Mouse (Mus musculus): Measurements from ENCODE around the gene Atcay. TPM values are rescaled to one million over a fixed set of nuclear protein-coding genes. Genes with fewer than 3 reads are reported as not detected.

The Atcay gene
- polyA plus RNA-seq, 1 experiment from 2014 or later, result 1.7 TPM

Other genes with a start within 250 kb of the Atcay start
- 4.5 and 4.7 TPM in 2 replicates for gene Gng7, start 215.9 kb downstream of the Atcay start, polyA plus RNA-seq (2015; fragmentation: Nextera tagmentation; extraction: Ambion mirVana)
- 0.94 and 1.2 TPM in 2 replicates for gene Diras1, start 205.2 kb downstream of the Atcay start, polyA plus RNA-seq (2015; fragmentation: Nextera tagmentation; extraction: Ambion mirVana)
- 15.0 and 18.2 TPM in 2 replicates for gene Slc39a3, start 193.4 kb downstream of the Atcay start, polyA plus RNA-seq (2015; fragmentation: Nextera tagmentation; extraction: Ambion mirVana)
- 166 and 183 TPM in 2 replicates for gene Sgta, start 170.7 kb downstream of the Atcay start, polyA plus RNA-seq (2015; fragmentation: Nextera tagmentation; extraction: Ambion mirVana)
- 57.1 and 60.1 TPM in 2 replicates for gene Thop1, start 160.8 kb downstream of the Atcay start, polyA plus RNA-seq (2015; fragmentation: Nextera tagmentation; extraction: Ambion mirVana)
- gene Creb3l3, start 132.0 kb downstream of the Atcay start, polyA plus RNA-seq (2015; fragmentation: Nextera tagmentation; extraction: Ambion mirVana), result 48.2 and 57.8 TPM in 2 replicates
- gene Map2k2, start 124.9 kb downstream of the Atcay start, polyA plus RNA-seq (2015; fragmentation: Nextera tagmentation; extraction: Ambion mirVana), result 190 and 208 TPM in 2 replicates
- 52.5 and 53.0 TPM in 2 replicates for gene Zbtb7a, start 95.6 kb downstream of the Atcay start, polyA plus RNA-seq (2015; fragmentation: Nextera tagmentation; extraction: Ambion mirVana)
- gene Pias4, start 62.9 kb downstream of the Atcay start, polyA plus RNA-seq (2015; fragmentation: Nextera tagmentation; extraction: Ambion mirVana), result 47.2 and 58.4 TPM in 2 replicates
- gene Eef2, start 54.2 kb downstream of the Atcay start, polyA plus RNA-seq (2015; fragmentation: Nextera tagmentation; extraction: Ambion mirVana), result 515 and 540 TPM in 2 replicates
- 56.6 and 62.7 TPM in 2 replicates for gene Dapk3, start 47.8 kb downstream of the Atcay start, polyA plus RNA-seq (2015; fragmentation: Nextera tagmentation; extraction: Ambion mirVana)
- 0.13 and 0.15 TPM in 2 replicates for gene 4930442H23Rik, start 47.0 kb downstream of the Atcay start, polyA plus RNA-seq (2015; fragmentation: Nextera tagmentation; extraction: Ambion mirVana)
- gene Nmrk2, start 28.8 kb downstream of the Atcay start, polyA plus RNA-seq (2015; fragmentation: Nextera tagmentation; extraction: Ambion mirVana), result 0.14 TPM in 1 of 2 replicates, not detected in the other
- 7.9 and 9.2 TPM in 2 replicates for gene Zfr2, start 2.3 kb upstream of the Atcay start, polyA plus RNA-seq (2015; fragmentation: Nextera tagmentation; extraction: Ambion mirVana)
- 2.2 and 2.4 TPM in 2 replicates for gene Matk, start 22.1 kb upstream of the Atcay start, polyA plus RNA-seq (2015; fragmentation: Nextera tagmentation; extraction: Ambion mirVana)
- gene Mrpl54, start 36.1 kb upstream of the Atcay start, polyA plus RNA-seq (2015; fragmentation: Nextera tagmentation; extraction: Ambion mirVana), result 242 and 245 TPM in 2 replicates
- 55.1 and 69.2 TPM in 2 replicates for gene Apba3, start 36.1 kb upstream of the Atcay start, polyA plus RNA-seq (2015; fragmentation: Nextera tagmentation; extraction: Ambion mirVana)
- gene Tjp3, start 60.7 kb upstream of the Atcay start, polyA plus RNA-seq (2015; fragmentation: Nextera tagmentation; extraction: Ambion mirVana), result 47.0 and 53.3 TPM in 2 replicates
- gene Pip5k1c, start 62.1 kb upstream of the Atcay start, polyA plus RNA-seq (2015; fragmentation: Nextera tagmentation; extraction: Ambion mirVana), result 41.2 and 42.7 TPM in 2 replicates
- gene Cactin, start 90.3 kb upstream of the Atcay start, polyA plus RNA-seq (2015; fragmentation: Nextera tagmentation; extraction: Ambion mirVana), result 38.7 and 39.5 TPM in 2 replicates
- gene Tbxa2r, start 97.9 kb upstream of the Atcay start, polyA plus RNA-seq (2015; fragmentation: Nextera tagmentation; extraction: Ambion mirVana), result 21.3 and 21.7 TPM in 2 replicates
- gene Gipc3, start 112.4 kb upstream of the Atcay start, polyA plus RNA-seq (2015; fragmentation: Nextera tagmentation; extraction: Ambion mirVana), result 0.06 TPM in 1 of 2 replicates, not detected in the other
- gene Hmg20b, start 119.6 kb upstream of the Atcay start, polyA plus RNA-seq (2015; fragmentation: Nextera tagmentation; extraction: Ambion mirVana), result 71.2 and 71.7 TPM in 2 replicates
- gene Mfsd12, start 126.7 kb upstream of the Atcay start, polyA plus RNA-seq (2015; fragmentation: Nextera tagmentation; extraction: Ambion mirVana), result 19.9 and 23.8 TPM in 2 replicates
- 1.0 and 2.2 TPM in 2 replicates for gene 4930404N11Rik, start 135.0 kb upstream of the Atcay start, polyA plus RNA-seq (2015; fragmentation: Nextera tagmentation; extraction: Ambion mirVana)
- gene Fzr1, start 147.7 kb upstream of the Atcay start, polyA plus RNA-seq (2015; fragmentation: Nextera tagmentation; extraction: Ambion mirVana), result 83.2 and 85.7 TPM in 2 replicates
- gene Dohh, start 153.6 kb upstream of the Atcay start, polyA plus RNA-seq (2015; fragmentation: Nextera tagmentation; extraction: Ambion mirVana), result 89.2 and 100 TPM in 2 replicates
- 2.8 and 3.6 TPM in 2 replicates for gene Gm48551, start 153.6 kb upstream of the Atcay start, polyA plus RNA-seq (2015; fragmentation: Nextera tagmentation; extraction: Ambion mirVana)
- gene Gm48552, start 158.2 kb upstream of the Atcay start, polyA plus RNA-seq (2015; fragmentation: Nextera tagmentation; extraction: Ambion mirVana), result 1.4 TPM in 1 of 2 replicates, not detected in the other
- gene Smim24, start 162.2 kb upstream of the Atcay start, polyA plus RNA-seq (2015; fragmentation: Nextera tagmentation; extraction: Ambion mirVana), result 235 and 288 TPM in 2 replicates
- gene Nfic, start 224.8 kb upstream of the Atcay start, polyA plus RNA-seq (2015; fragmentation: Nextera tagmentation; extraction: Ambion mirVana), result 52.8 and 56.0 TPM in 2 replicates

All from intestine, embryonic 15.5 days (tissue).